Mouse (Mus musculus) stomach, postnatal 0 days (tissue): ENCODE data around the gene A430033K04Rik.

Source experiments
- CTCF ChIP-seq: IDR thresholded peaks from 2 replicates; pipeline ENCODE4 v1.5.1; 2016; ENCODE audit warnings: antibody characterized with exemption, low read depth, mild to moderate bottlenecking, moderate library complexity
- EP300 ChIP-seq: optimal IDR thresholded peaks from 2 replicates; pipeline ENCODE3; 2016; ENCODE audit warnings: antibody characterized with exemption

GRCm38 (mm10) chr5:138652911-138653310 lies 30.3 kb downstream of the A430033K04Rik start:
- TF ChIP-seq CTCF, result no peak
- no peak for TF ChIP-seq EP300
